Comparison of ENCODE assay signal across 15 mouse cellular contexts in the genomic region with DNA sequence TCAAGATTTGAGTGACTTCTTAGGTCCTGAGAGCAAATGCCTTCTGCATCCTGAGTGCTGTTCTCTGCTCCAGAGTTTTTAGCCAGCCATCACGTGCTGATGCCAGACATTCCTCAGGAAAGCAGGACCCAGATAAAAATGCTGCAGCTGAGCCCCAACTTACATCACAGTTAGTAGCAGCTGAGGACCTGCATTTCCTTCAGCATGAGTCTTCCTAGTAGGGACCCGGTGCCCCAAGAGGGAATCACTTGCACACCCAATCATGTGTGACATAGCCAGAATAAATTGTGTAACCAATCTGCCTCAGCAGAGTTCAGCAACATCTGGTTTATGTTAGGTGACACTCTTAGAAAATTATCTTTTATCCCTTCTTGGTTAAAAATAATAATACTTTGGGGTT. TPM values are rescaled to one million over a fixed set of nuclear protein-coding genes. Genes with fewer than 3 reads are reported as not detected.
A peak's percentile ranks its signal among the peaks of the same experiment; 100 is the strongest.
DNase-seq lines count a peak whose midpoint lies in the region; ATAC-seq and TF ChIP-seq lines count a peak whose summit lies in the region.
"Had no signal": no experiment of that assay in that cellular context is flagged by ENCODE, and none has a peak within 500 bp of the region (broad histone marks: within the 10 kb centered on the region; RNA-seq: fewer than 3 reads in every experiment).

No protein-coding gene starts in this region.

- H3K9ac ChIP-seq in limb, embryonic 11.5 days (ENCODE audit: low read length): no peak overlapping the region
- H3K9ac ChIP-seq in heart, embryonic 12.5 days: no peak overlapping the region
- H3K9ac ChIP-seq in lung, embryonic 14.5 days: no peak overlapping the region
- no peak overlapping the region for H3K9ac ChIP-seq in forebrain, embryonic 16.5 days (replicated peaks; ENCODE audit: low read depth, low read length)
- H3K9ac ChIP-seq: liver, embryonic 12.5 days; midbrain, embryonic 13.5 days had no signal

- H3K36me3 ChIP-seq in limb, embryonic 11.5 days (ENCODE audit: control insufficient read depth, insufficient read depth, low read length): no peaks in the 10 kb centered on the region
- H3K36me3 ChIP-seq in limb, embryonic 10.5 days: no peaks in the 10 kb centered on the region
- H3K36me3 ChIP-seq in heart, embryonic 12.5 days: no peaks in the 10 kb centered on the region
- no peaks in the 10 kb centered on the region for H3K36me3 ChIP-seq in lung, embryonic 14.5 days (ENCODE audit: insufficient read depth)
- no peaks in the 10 kb centered on the region for H3K36me3 ChIP-seq in thymus, adult 2 months (ENCODE audit: control insufficient read depth, insufficient read depth, low read length)
- H3K36me3 ChIP-seq in forebrain, embryonic 16.5 days (ENCODE audit: control insufficient read depth, insufficient read depth): no peaks in the 10 kb centered on the region
- H3K36me3 ChIP-seq: liver, embryonic 12.5 days; midbrain, embryonic 13.5 days had no signal

- intact Hi-C loops in left cerebral cortex, postnatal 14 days (cut with DNase I): no loop called here

- no peak for TF ChIP-seq POLR2A in thymus, adult 2 months (IDR thresholded peaks at IDR 0.05; ENCODE audit: control insufficient read depth, extremely low read depth, insufficient read depth, low read length, poor library complexity)

- peak; percentile 22 for DNase-seq in limb, embryonic 11.5 days (ENCODE audit: low spot score)
- no peak for DNase-seq in limb, embryonic 10.5 days (ENCODE audit: low spot score)
- DNase-seq in lung, embryonic 14.5 days: peak; percentile 73
- no peak for DNase-seq in thymus, adult 2 months
- DNase-seq in left cerebral cortex, postnatal 14 days (ENCODE audit: low spot score in 2 of 2): no peak
- DNase-seq in layer of hippocampus, adult 9-11 months: no peak
- DNase-seq: cerebellum, adult 8-10 months; layer of hippocampus, postnatal 36 days; thymus, postnatal 36 days had no signal

- no peaks in the 10 kb centered on the region for H3K9me3 ChIP-seq in limb, embryonic 11.5 days (ENCODE audit: control insufficient read depth, low read length)
- H3K9me3 ChIP-seq in limb, embryonic 10.5 days (replicated peaks): no peaks in the 10 kb centered on the region
- H3K9me3 ChIP-seq in heart, embryonic 12.5 days (replicated peaks): no peaks in the 10 kb centered on the region
- H3K9me3 ChIP-seq in lung, embryonic 14.5 days (ENCODE audit: low read depth, low read length): no peaks in the 10 kb centered on the region
- H3K9me3 ChIP-seq in forebrain, embryonic 16.5 days (ENCODE audit: control insufficient read depth, low read length): no peaks in the 10 kb centered on the region
- H3K9me3 ChIP-seq: liver, embryonic 12.5 days; midbrain, embryonic 13.5 days had no signal

- no peak overlapping the region for H3K4me2 ChIP-seq in limb, embryonic 11.5 days (ENCODE audit: low read depth, severe bottlenecking)
- H3K4me2 ChIP-seq in heart, embryonic 12.5 days: no peak overlapping the region
- H3K4me2 ChIP-seq in lung, embryonic 14.5 days: no peak overlapping the region
- H3K4me2 ChIP-seq in forebrain, embryonic 16.5 days (ENCODE audit: low read length): no peak overlapping the region
- H3K4me2 ChIP-seq: liver, embryonic 12.5 days; midbrain, embryonic 13.5 days had no signal

- no peak for ATAC-seq in limb, embryonic 11.5 days (ENCODE audit: insufficient number of reproducible peaks, low FRiP score, low TSS enrichment, low read depth)
- 0 out of 2 replicates have a peak, but pooled peaks have one; percentile 25 for ATAC-seq in heart, embryonic 12.5 days (ENCODE audit: insufficient number of reproducible peaks, low FRiP score)
- ATAC-seq in lung, embryonic 14.5 days (ENCODE audit: insufficient read depth): peak; percentile 75
- ATAC-seq in forebrain, embryonic 16.5 days: no peak
- ATAC-seq: CD4-positive, CD25-positive, alpha-beta regulatory T cell, adult 4 months; intestine, postnatal 0 days; liver, embryonic 12.5 days; midbrain, embryonic 13.5 days had no signal

- H3K4me3 ChIP-seq in limb, embryonic 11.5 days (ENCODE audit: low read depth, low read length): no peak overlapping the region
- no peak overlapping the region for H3K4me3 ChIP-seq in limb, embryonic 10.5 days
- no peak overlapping the region for H3K4me3 ChIP-seq in heart, embryonic 12.5 days
- no peak overlapping the region for H3K4me3 ChIP-seq in lung, embryonic 14.5 days (ENCODE audit: low read depth, low read length)
- H3K4me3 ChIP-seq in thymus, adult 2 months (ENCODE audit: control insufficient read depth, insufficient read depth, low read length): no peak overlapping the region
- H3K4me3 ChIP-seq in forebrain, embryonic 16.5 days (replicated peaks; ENCODE audit: low read length): no peak overlapping the region
- H3K4me3 ChIP-seq: liver, embryonic 12.5 days; midbrain, embryonic 13.5 days had no signal

- no peaks in the 10 kb centered on the region for H3K27me3 ChIP-seq in limb, embryonic 11.5 days (ENCODE audit: control insufficient read depth, insufficient read depth, low read length)
- no peaks in the 10 kb centered on the region for H3K27me3 ChIP-seq in limb, embryonic 10.5 days (ENCODE audit: low read depth, poor library complexity, severe bottlenecking)
- H3K27me3 ChIP-seq in heart, embryonic 12.5 days (replicated peaks): no peaks in the 10 kb centered on the region
- H3K27me3 ChIP-seq in lung, embryonic 14.5 days (ENCODE audit: insufficient read depth, low read length): no peaks in the 10 kb centered on the region
- no peaks in the 10 kb centered on the region for H3K27me3 ChIP-seq in thymus, adult 2 months (ENCODE audit: control insufficient read depth, insufficient read depth, low read length)
- H3K27me3 ChIP-seq in forebrain, embryonic 16.5 days (replicated peaks; ENCODE audit: control insufficient read depth, insufficient read depth, low read length): no peaks in the 10 kb centered on the region
- H3K27me3 ChIP-seq: midbrain, embryonic 13.5 days had no signal

- no peak overlapping the region for H3K27ac ChIP-seq in limb, embryonic 11.5 days (replicated peaks; ENCODE audit: low read depth, low read length)
- H3K27ac ChIP-seq in limb, embryonic 10.5 days: no peak overlapping the region
- 0 out of 2 replicates have a peak overlapping the region, but pooled peaks have one; percentile 3 for H3K27ac ChIP-seq in heart, embryonic 12.5 days (ENCODE audit: poor library complexity, severe bottlenecking)
- no peak overlapping the region for H3K27ac ChIP-seq in lung, embryonic 14.5 days (ENCODE audit: low read depth)
- no peak overlapping the region for H3K27ac ChIP-seq in thymus, adult 2 months (ENCODE audit: control insufficient read depth, insufficient read depth, low read length)
- no peak overlapping the region for H3K27ac ChIP-seq in forebrain, embryonic 16.5 days (ENCODE audit: low read length)
- H3K27ac ChIP-seq: liver, embryonic 12.5 days; midbrain, embryonic 13.5 days had no signal

- H3K4me1 ChIP-seq in limb, embryonic 11.5 days (ENCODE audit: control insufficient read depth, insufficient read depth, low read length): no peaks in the 10 kb centered on the region
- H3K4me1 ChIP-seq in limb, embryonic 10.5 days: peaks cover 17% of the 10 kb centered on the region
- peaks cover 38% of the 10 kb centered on the region for H3K4me1 ChIP-seq in heart, embryonic 12.5 days (replicated peaks)
- 0 out of 2 replicates have a peak, but pooled peaks cover 7% of the 10 kb centered on the region for H3K4me1 ChIP-seq in lung, embryonic 14.5 days (ENCODE audit: insufficient read depth)
- no peaks in the 10 kb centered on the region for H3K4me1 ChIP-seq in thymus, adult 2 months (replicated peaks; ENCODE audit: control insufficient read depth, insufficient read depth, low read length)
- no peaks in the 10 kb centered on the region for H3K4me1 ChIP-seq in forebrain, embryonic 16.5 days (replicated peaks; ENCODE audit: control insufficient read depth, insufficient read depth, low read length)
- H3K4me1 ChIP-seq: liver, embryonic 12.5 days; midbrain, embryonic 13.5 days had no signal

- no peak for TF ChIP-seq CTCF in lung, embryonic 14.5 days (IDR thresholded peaks at IDR 0.05; ENCODE audit: low read depth)
- TF ChIP-seq CTCF in thymus, adult 2 months (IDR thresholded peaks at IDR 0.05; ENCODE audit: borderline replicate concordance, control insufficient read depth, extremely low read depth, insufficient read depth, low read length, poor library complexity): no peak

- 11% methylated on average over 2 of the region's 2 CpGs for WGBS in limb, embryonic 11.5 days
- 20% methylated on average over 2 of the region's 2 CpGs for WGBS in limb, embryonic 10.5 days
- WGBS in heart, embryonic 12.5 days: 5% methylated on average over 2 of the region's 2 CpGs
- WGBS in lung, embryonic 14.5 days: 20% methylated on average over 2 of the region's 2 CpGs
- 71% methylated on average over 2 of the region's 2 CpGs for WGBS in thymus, adult 2 months
- 78% methylated on average over 2 of the region's 2 CpGs for WGBS in forebrain, embryonic 16.5 days

RNA-seq across cellular contexts. Expression of a gene that starts 34.7 kb away (rescaled TPM):
- 1.1 and 1.4 TPM in 2 replicates for polyA plus RNA-seq in limb, embryonic 11.5 days (2014; fragmentation: Nextera tagmentation; extraction: Ambion mirVana)
- polyA plus RNA-seq in limb, embryonic 10.5 days (2016; fragmentation: Nextera tagmentation; extraction: Ambion mirVana): 1.5 and 1.8 TPM in 2 replicates
- 61.0 and 66.2 TPM in 2 replicates for polyA plus RNA-seq in heart, embryonic 12.5 days (2016; fragmentation: Nextera tagmentation; extraction: Ambion mirVana)
- polyA plus RNA-seq in lung, embryonic 14.5 days (2014; fragmentation: Nextera tagmentation; extraction: Ambion mirVana): 12.2 and 13.4 TPM in 2 replicates
- polyA plus RNA-seq in thymus, adult 2 months (2012; rRNA removed): 1.1 and 1.4 TPM in 2 replicates
- 10 to 100 TPM in 1 of 2 experiments, 1 to 10 TPM in 1; 8.3 to 10.6 TPM for total RNA-seq in left cerebral cortex, postnatal 14 days (2021)
- polyA plus RNA-seq in forebrain, embryonic 16.5 days (2015; fragmentation: Nextera tagmentation; extraction: Ambion mirVana): 1.8 and 1.9 TPM in 2 replicates

Comparison
In these comparisons a context has a peak if more than half of its experiments do, and no peak if none do; other contexts are left out.
1. DNase-seq: peak in limb, embryonic 11.5 days (single experiment) and lung, embryonic 14.5 days (single experiment); none in limb, embryonic 10.5 days (single experiment), thymus, adult 2 months (single experiment), left cerebral cortex, postnatal 14 days (0 of 2) and layer of hippocampus, adult 9-11 months (single experiment).
2. ATAC-seq: peak in heart, embryonic 12.5 days (single experiment) and lung, embryonic 14.5 days (single experiment); none in limb, embryonic 11.5 days (single experiment) and forebrain, embryonic 16.5 days (single experiment).